Mouse (Mus musculus) right cerebral cortex, adult 2 months (tissue): ENCODE data around the gene Golim4.

Experiments
- DNase-seq, 2 experiments: peaks; one replicate each; pipeline ENCODE4 v3.0.0; 2021 to 2022; ENCODE audit warnings: low spot score in 2 of 2

The Golim4 gene

DNA sequence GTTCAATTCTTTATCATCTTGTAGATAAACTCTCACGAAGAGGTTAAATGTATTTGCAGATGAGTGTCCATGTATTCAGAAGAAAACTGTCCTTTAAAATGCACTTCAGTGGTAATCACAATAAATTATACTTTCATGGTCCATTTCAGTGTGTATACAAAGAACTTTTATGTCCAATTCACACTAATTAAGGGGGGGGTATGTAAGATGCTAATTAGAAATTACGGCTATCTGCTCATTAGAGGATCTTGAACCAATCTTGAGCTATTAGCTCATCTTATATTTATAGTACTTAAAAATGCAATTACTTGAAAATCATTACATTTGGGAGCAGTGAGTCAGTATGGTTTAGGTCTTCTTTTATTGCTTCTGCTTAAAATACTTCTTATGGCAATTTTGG, 31.6 kb downstream of the Golim4 start:
- DNase-seq = no peak

- DNase-seq = no peak
Observed at GRCm38 (mm10) chr3:75917770-75918503, 38.8 kb downstream of the Golim4 start.

DNA sequence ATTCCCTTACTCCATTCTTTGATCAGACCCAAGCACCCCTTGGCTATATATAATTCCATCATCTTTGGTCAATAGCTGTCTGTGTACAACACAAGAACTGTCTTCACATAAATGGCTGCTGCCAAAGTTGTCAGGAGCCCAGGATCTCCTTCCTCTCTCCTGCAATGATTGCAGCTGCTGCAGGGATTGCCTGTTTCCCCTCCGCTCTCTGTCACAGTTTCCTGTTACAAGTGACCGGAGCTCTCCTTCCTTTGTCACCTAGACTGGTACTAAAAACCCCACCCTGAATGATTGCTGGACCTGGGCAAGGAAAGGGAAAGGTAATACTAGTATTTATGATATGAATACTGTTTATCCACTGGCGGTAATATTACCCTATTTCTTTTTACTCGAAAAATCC, 44.0 kb downstream of the Golim4 start:
- no peak for DNase-seq

GRCm38 (mm10) chr3:75910768-75911167, 46.0 kb downstream of the Golim4 start:
- DNase-seq = no peak

- peak; percentile 43 to 50 for DNase-seq
Observed at GRCm38 (mm10) chr3:75910257-75910656, 46.5 kb downstream of the Golim4 start.

GRCm38 (mm10) chr3:75901903-75902598, 54.7 kb downstream of the Golim4 start:
- DNase-seq = no peak

DNA sequence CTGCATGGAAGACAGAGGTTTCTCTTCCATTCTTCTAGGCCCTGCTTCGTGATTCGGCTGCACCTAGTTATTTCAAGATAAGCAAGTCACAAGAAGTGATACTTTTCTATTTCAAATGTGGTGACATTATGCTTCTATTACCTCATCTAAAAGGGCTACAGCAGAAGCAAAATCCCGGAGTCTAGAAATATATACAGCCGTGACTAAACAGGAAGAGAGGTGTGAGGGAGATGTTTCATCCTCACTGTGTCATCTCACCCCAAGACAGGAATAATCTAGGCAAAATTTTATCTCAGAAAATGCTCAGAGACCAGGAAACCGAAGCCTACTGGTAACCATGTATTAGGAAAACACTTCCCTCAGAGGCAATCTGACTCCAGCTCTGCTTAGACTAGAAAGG, 61.7 kb downstream of the Golim4 start:
- DNase-seq = no peak

- DNase-seq = no peak
Observed at GRCm38 (mm10) chr3:75891581-75891980, 65.2 kb downstream of the Golim4 start.

DNA sequence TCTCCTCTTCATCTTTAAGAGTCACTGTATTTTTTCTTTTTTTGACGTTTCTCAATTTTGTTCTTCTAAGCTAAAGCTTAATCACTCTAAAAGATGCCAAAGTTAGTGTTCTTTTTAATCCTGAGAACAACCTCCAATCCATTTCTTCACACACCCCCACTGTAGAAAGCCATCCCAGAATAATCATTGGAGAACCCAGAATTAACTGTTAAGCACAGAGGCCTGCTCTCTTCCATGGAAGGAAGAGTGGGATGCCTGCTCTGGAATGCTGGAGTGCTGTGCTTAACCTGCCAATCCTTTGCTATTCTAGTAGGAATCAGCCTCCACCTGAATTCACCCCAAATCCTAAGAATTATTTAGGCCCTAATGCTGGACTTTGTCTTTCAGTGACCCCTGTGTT, 67.4 kb downstream of the Golim4 start:
- DNase-seq = no peak

DNA sequence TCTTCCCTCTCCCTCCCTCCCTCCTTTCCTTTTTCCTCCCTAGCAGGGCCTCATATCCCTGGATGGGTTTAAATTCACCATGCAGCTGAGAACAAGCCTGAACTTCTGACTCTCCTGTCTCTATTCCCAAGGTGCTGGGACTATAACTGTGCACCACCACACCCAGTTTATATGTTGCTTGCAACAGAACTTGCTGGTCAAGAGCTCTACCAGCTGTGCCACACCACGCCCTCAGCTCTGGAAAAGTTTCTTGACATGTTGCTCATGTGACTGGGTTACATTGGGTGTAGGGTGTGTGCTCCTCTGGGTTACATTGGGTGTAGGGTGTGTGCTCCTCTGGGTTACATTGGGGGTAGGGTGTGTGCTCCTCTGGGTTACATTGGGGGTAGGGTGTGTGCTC, 75.2 kb downstream of the Golim4 start:
- no peak for DNase-seq

- DNase-seq = no peak
Observed at GRCm38 (mm10) chr3:75879269-75879668, 77.5 kb downstream of the Golim4 start.

- DNase-seq = peak in 1 of 2 experiments; percentile 9
Observed at GRCm38 (mm10) chr3:75868886-75869285, 87.9 kb downstream of the Golim4 start.

- DNase-seq = peak; percentile 41 to 55
Observed at GRCm38 (mm10) chr3:75864203-75864602, 92.5 kb downstream of the Golim4 start.

DNA sequence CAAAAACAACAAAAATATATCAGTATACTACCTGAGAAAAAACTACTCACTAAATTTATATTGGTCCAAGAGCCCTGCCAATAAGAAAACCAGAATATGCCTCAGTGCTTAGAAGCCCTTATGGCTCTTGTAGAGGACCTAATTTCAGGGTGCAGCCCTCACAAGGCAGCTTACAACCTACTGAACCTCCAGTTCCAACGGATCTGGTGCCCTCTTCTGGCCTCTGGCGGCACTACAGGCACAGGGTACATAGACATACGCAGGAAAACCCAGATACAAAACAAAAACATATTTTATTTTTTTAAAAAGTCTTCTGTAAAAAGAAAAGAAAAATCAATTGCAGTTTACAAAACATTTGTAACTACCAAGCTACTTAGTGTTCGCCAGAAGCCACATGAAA, 95.1 kb downstream of the Golim4 start:
- DNase-seq = peak; percentile 7 to 21

GRCm38 (mm10) chr3:75860760-75861159, 96.0 kb downstream of the Golim4 start:
- DNase-seq = no peak

DNA sequence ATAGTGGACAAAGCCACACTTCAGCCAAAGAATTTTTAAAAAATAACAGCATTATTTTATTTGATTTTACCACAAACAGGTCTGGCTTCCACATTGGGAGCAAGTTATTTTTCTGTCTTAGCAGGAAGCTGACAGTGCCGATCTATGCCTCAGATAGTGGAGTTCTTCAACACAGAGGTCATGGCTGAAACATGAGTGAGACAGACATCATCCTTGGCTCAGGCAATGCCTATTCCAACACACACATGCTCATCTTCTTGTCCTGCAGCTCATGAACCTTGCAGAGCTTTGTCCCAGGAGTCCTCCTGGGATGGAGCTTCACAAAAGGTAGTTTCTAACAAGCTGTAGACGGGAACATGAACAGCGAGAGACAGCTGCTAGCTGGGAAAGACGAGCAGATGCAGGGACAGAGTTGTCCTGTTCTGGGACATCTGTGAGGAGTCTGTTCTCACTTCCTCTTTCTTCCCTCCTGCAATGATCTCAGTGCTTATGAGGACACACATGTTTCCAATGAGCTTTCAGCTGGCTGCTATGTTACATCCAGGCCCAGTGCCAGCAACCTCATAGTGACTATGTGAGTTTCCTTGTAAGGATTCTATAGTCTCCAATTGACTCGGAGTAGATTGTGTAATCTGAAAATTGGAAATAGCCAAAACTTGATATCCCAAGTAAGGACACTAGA, 121.3 kb downstream of the Golim4 start:
- no peak for DNase-seq

- DNase-seq = no peak
Observed at GRCm38 (mm10) chr3:75834827-75835226, 121.9 kb downstream of the Golim4 start.
